Mouse (Mus musculus): ENCODE results near the gene Khsrp.

DNA sequence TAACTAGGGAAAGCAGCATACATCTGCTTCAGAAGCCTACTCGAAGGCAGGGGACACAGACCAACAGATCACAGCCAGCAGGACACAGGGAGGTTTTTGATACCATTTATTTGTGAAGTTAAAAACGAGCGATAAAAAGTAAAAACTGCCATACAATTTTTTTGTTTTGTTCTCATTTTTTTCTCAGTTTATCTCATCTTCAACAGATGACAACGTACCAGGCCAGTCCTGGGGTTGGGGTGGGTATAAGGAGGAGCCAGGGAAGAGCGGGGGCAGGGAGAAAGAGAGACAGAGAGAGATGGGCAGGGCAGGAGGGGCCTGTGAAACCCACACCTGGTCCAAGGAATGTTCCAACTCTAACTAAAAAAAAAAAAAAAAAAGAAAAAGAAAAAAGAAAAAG, 10.4 kb downstream of the Khsrp start:
- TF ChIP-seq GATA1 (IDR thresholded peaks at IDR 0.05; ENCODE audit: low read length): no peak
- no peak for TF ChIP-seq TAL1 (IDR thresholded peaks at IDR 0.05; ENCODE audit: low read length)

Data from erythroblast, embryonic 14.5 days (primary cell).